Mouse (Mus musculus) lung, postnatal 4 days (tissue): Measurements from ENCODE around the gene Eva1c.

ENCODE experiments used
- DNase-seq, 2 experiments: peaks; one replicate each; pipeline ENCODE4 v3.0.0; 2021

The Eva1c gene

GRCm38 (mm10) chr16:90924606-90925370 lies 98.3 kb downstream of the Eva1c start:
- peak; percentile 60 to 61 for DNase-seq

- DNase-seq = peak; percentile 70 to 79
Observed at GRCm38 (mm10) chr16:90925461-90925860, 98.9 kb downstream of the Eva1c start.

GRCm38 (mm10) chr16:90927446-90927845 lies 100.9 kb downstream of the Eva1c start:
- no peak for DNase-seq

GRCm38 (mm10) chr16:90933534-90934176 lies 107.1 kb downstream of the Eva1c start:
- no peak for DNase-seq

- DNase-seq = peak; percentile 74 to 79
Observed at GRCm38 (mm10) chr16:90934193-90934686, 107.7 kb downstream of the Eva1c start.

GRCm38 (mm10) chr16:90934687-90935328 lies 108.3 kb downstream of the Eva1c start, which contains the start of gene Cfap298:
Gene Cfap298 (minus strand): TSS chr16:90935114.
- peak; percentile 94 to 96 for DNase-seq

- no peak for DNase-seq
Observed at GRCm38 (mm10) chr16:90941246-90941645, 114.7 kb downstream of the Eva1c start.

GRCm38 (mm10) chr16:90946977-90947376 lies 120.5 kb downstream of the Eva1c start:
- DNase-seq = no peak

- DNase-seq = no peak
Observed at GRCm38 (mm10) chr16:90950354-90950963, 123.9 kb downstream of the Eva1c start.

GRCm38 (mm10) chr16:90953147-90953546 lies 126.6 kb downstream of the Eva1c start:
- DNase-seq = no peak

GRCm38 (mm10) chr16:90953770-90954169 lies 127.3 kb downstream of the Eva1c start:
- no peak for DNase-seq
